Mouse (Mus musculus) retina, postnatal 1 day (tissue): ENCODE data around the gene Eif2ak4.

ENCODE experiments used
- DNase-seq: peaks from one replicate; pipeline ENCODE4 v3.0.0-alpha.2; 2012

The Eif2ak4 gene

GRCm38 (mm10) chr2:118388341-118389335, at the start of gene Eif2ak4:
Gene Eif2ak4, plus strand, starts transcription at chr2:118388618.
- DNase-seq: peak; percentile 98

- DNase-seq: no peak
Observed at GRCm38 (mm10) chr2:118341295-118341694, 47.1 kb upstream of the Eif2ak4 start.

DNA sequence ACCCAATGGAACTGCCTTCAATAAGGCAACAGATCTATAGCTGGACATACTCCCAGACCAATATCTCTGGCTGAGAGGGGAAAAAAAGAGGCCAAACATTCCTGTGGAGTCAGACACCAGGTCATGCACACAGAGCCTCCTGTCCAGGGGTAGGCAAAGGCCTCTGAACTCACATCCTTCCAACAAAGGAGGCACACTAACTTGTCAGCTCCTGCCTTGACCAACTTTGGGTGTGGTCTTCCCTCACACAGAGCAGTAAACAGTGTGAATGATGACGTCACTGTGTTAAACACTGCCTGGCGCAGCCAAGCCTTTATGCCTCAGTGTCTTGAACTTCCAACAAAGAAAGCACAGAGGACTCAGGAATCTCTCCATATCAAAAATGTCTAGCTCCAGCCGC, 44.5 kb upstream of the Eif2ak4 start:
- no peak for DNase-seq

- peak; percentile 25 for DNase-seq
Observed at GRCm38 (mm10) chr2:118345535-118345934, 42.9 kb upstream of the Eif2ak4 start.

DNA sequence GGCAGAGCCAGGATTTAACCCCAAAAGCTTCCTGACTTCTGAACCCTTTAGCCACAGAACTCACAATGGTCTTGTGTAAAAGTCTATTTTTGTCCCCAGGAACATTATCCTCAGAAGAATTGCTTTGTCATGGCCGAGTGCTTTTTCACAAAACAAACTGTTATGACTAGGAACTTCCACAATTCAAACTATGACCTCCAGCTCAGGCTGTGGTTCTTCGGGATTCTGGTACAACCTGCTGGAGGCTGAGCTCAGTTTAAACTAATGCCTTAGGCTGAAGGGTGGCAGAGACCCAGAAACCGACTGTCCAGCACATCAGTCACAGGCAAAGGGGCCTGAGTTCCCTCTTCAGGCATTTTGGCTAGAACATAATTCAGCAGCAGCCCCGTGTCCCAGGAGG, 34.9 kb upstream of the Eif2ak4 start:
- no peak for DNase-seq

- peak; percentile 71 for DNase-seq
Observed at GRCm38 (mm10) chr2:118353916-118354403, 34.5 kb upstream of the Eif2ak4 start.

DNA sequence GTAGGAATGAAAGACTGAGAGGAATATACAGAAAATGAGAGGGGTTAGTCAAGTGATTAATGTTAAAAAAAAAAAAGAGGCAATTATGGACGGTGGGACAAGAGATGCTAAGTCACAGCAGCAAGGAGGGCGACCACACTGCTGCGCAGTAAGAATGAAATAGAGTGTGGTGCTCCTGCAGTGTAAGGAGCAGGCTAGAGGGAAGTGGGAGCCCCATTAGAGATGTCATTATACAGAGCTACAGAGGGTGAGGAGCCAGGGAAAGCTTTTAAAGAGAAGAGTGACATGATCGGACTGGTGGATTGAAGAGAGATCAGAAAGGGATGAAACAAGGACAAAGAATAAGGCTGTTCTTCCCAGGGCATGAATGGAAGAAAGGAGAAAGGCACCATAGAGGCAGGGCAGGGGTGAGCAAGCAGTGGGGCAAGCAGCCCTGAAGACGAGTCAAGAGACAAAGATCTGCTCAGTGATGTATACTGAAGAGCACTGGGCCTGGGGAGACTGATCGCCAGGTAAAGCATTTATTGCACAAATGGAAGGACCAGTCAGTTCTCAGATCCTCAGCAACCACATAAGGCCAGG, 33.2 kb upstream of the Eif2ak4 start:
- DNase-seq: no peak

- no peak for DNase-seq
Observed at GRCm38 (mm10) chr2:118371841-118372240, 16.6 kb upstream of the Eif2ak4 start.

DNA sequence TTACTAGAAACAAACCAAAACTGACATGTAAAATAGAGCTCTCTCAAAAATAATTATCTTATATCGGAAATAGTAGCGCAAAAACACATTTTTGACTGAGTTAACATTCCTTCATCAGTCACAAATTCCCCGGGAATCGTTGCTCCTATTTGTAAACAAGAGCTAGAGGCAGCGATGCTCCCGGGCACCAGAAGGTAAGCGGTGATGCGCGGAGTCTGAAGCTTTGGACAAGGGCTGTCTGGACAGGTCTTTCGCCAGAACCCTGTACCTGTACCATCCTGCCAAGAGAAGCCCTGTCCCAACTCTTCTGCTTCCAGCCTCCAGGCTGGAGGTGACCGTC, 15.9 kb upstream of the Eif2ak4 start:
- DNase-seq: no peak

DNA sequence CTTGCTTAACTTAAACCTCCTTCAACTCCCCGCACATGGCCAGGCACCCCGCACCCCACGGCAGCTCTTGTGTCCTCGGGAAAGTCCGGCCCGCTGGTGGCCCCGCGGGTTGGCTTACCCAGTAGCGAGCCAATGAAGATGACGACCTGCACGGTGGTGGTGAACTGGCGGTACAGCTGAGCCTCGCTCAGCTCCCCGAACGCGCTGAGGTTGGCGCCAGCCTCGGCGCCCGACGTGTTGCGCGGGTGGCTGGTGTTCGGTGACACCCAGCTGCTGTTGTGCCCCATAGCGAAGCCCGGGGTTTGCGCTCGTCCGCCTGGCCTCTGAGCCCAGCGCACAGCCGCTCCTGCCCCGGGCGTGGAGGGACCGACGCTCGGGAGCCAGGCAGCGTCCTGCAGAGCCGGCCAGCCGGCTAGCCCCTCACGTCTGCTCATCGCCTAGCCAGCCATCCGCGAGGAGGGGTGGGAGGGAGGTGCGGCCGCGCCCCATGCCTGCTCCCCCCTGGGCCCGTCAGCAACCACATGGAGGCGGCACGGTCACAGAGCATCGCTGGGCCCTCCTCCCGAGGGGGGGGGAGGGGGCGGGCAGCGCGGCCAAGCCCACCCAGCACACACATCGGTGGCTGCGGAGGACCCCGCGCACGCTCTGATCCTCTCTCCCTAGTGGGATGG, 15.4 kb upstream of the Eif2ak4 start, which contains the start of gene Gpr176:
TSS of gene Gpr176 (minus strand) at position 519 of the 671 bp plus-strand sequence.
- peak; percentile 82 for DNase-seq

GRCm38 (mm10) chr2:118373572-118374279, 14.7 kb upstream of the Eif2ak4 start:
- DNase-seq: peak; percentile 92

- no peak for DNase-seq
Observed at GRCm38 (mm10) chr2:118375522-118375921, 12.9 kb upstream of the Eif2ak4 start.

DNA sequence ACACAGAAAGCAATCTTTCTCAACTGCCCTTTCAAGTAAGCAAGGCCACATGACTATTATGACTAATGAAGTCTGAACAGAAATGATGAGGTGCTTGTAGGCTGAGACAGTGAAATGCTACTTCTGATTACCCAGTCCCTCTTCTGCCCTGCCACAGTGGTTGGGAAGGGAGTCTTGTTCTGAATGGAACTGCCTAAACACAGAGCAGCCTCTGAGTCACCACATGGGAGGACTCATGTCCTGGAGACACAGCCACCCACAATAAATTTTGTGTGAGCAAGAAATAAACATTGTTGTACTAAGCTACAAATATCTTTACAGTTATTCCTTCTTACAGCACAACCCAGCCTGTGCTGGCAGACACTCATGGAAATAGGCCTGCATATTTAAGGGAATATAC, 12.5 kb upstream of the Eif2ak4 start:
- no peak for DNase-seq

- peak; percentile 80 for DNase-seq
Observed at GRCm38 (mm10) chr2:118379756-118380155, 8.7 kb upstream of the Eif2ak4 start.

- peak; percentile 27 for DNase-seq
Observed at GRCm38 (mm10) chr2:118383387-118383786, 5.0 kb upstream of the Eif2ak4 start.

- DNase-seq: no peak
Observed at GRCm38 (mm10) chr2:118389569-118389968, 1.2 kb downstream of the Eif2ak4 start.

GRCm38 (mm10) chr2:118390072-118390471, 1.7 kb downstream of the Eif2ak4 start:
- no peak for DNase-seq

- DNase-seq: no peak
Observed at GRCm38 (mm10) chr2:118391201-118391600, 2.8 kb downstream of the Eif2ak4 start.

- DNase-seq: no peak
Observed at GRCm38 (mm10) chr2:118399751-118400150, 11.3 kb downstream of the Eif2ak4 start.

DNA sequence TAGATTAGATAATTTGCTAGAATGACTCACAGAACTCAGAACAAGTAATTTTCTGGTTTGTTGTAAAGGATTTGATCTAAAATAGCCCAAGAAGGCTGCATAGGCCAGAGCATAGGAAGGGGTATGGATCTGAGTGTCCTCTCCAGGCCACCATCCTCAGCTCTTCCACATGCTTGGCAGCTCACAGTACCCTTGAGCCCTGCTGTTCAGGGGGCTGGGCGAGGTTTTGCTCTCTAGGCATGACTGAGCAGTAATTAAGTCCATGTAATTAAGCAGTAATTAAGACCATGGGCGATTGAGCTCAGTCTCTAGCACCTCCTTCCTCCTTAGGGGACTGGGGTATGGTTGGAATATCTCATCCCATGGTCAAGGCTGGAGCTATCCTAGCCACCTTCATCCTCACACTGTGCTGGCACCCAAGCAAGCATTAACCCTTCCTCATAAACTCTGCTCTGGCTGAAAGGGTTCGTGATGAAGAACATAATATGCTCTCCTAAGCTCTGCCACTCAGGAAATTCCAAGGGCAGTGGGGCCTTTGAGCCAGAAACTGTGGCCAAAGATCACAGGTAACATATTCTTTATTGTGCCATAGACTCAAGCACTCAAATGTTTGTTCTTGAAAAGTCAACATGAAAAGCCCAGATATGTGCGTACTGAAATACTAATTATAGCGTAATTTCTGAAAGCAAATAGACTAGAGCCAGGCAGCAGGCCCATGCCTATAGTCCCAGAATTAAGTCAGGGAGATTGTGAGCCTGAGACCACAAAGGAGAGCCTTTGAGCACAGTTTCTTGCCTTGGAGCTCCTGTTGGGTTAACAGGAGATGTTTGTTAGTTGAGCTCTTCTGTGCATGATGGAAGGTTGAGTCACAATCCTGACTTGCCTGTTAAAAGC, 13.7 kb downstream of the Eif2ak4 start:
- DNase-seq: peak; percentile 74

GRCm38 (mm10) chr2:118404336-118404735, 15.9 kb downstream of the Eif2ak4 start:
- DNase-seq: no peak

DNA sequence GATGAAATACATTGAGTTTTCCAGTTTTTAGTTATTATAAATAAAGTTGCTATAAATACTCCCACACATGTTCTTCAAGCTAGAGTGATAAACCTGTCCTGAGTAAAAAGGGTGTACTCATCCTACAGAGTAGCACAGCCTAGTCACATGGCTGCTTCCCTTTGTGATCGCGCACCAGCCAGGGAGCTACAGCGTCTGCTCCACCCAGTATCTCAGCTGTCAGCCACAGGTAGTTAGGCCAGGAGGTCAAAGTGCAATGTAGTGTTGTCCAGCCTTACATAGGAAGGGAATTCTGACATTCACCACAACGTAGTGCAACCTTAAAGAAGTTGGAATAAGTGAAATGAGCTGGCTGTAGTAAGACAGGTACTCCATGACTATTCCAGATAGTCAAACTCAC, 17.1 kb downstream of the Eif2ak4 start:
- DNase-seq: no peak
